Mouse (Mus musculus) gastrocnemius, adult 2 months (tissue): ENCODE results near the gene Dimt1. TPM values are rescaled to one million over a fixed set of nuclear protein-coding genes. Genes with fewer than 3 reads are reported as not detected.
"Not testable (repeated sequence)": the region's sequence is repeated elsewhere in the genome, so short reads cannot be mapped to it uniquely, and the experiment has no call there.

Experiments
- DNase-seq: peaks from one replicate; pipeline ENCODE4 v3.0.0; 2022
- H3K27ac ChIP-seq: fragments of 200-600 bp; 2 replicates; pipeline ENCODE4 v1.8.1; 2022; ENCODE audit warnings: mild to moderate bottlenecking
- H3K4me3 ChIP-seq: fragments of 200-600 bp; 2 replicates; pipeline ENCODE4 v1.8.1; 2022; ENCODE audit warnings: mild to moderate bottlenecking, moderate library complexity
- CTCF ChIP-seq: fragments of 200-600 bp; IDR thresholded peaks from 2 replicates; pipeline ENCODE4 v1.8.1; 2022; ENCODE audit warnings: antibody characterized with exemption, mild to moderate bottlenecking, moderate library complexity
- intact Hi-C: fragments of 180-260 bp; cut with DNase I; formaldehyde crosslinking; loops from one replicate; pipeline ENCODE4 v1.15.1; 2025
- long read RNA-seq, 2 experiments: library from polyadenylated mRNA; stranded (forward); transcript quantifications; one replicate each; pipeline ENCODE4 v2.0.0; 2021
- total RNA-seq, 2 experiments: library from RNA; stranded (reverse); gene quantifications; 2 replicates each; pipeline ENCODE4 v1.2.3; 2021

Gene Dimt1
- total RNA-seq: 1 to 10 TPM; 6.3 to 6.9 TPM
- long read RNA-seq, experiment 1, transcript Dimt1-201 (12 exons, 2,051 nt): major isoform, 6 of 7 reads
- long read RNA-seq, experiment 1, partial matches to known transcripts: 0 of 7 reads
- long read RNA-seq, experiment 1, other reads (novel, unspliced or antisense): 1 of 7 reads
- long read RNA-seq, experiment 2, transcript Dimt1-201 (12 exons, 2,051 nt): major isoform, 8 of 10 reads
- long read RNA-seq, experiment 2, partial matches to known transcripts: 1 of 10 reads
- long read RNA-seq, experiment 2, other reads (novel, unspliced or antisense): 1 of 10 reads

DNA sequence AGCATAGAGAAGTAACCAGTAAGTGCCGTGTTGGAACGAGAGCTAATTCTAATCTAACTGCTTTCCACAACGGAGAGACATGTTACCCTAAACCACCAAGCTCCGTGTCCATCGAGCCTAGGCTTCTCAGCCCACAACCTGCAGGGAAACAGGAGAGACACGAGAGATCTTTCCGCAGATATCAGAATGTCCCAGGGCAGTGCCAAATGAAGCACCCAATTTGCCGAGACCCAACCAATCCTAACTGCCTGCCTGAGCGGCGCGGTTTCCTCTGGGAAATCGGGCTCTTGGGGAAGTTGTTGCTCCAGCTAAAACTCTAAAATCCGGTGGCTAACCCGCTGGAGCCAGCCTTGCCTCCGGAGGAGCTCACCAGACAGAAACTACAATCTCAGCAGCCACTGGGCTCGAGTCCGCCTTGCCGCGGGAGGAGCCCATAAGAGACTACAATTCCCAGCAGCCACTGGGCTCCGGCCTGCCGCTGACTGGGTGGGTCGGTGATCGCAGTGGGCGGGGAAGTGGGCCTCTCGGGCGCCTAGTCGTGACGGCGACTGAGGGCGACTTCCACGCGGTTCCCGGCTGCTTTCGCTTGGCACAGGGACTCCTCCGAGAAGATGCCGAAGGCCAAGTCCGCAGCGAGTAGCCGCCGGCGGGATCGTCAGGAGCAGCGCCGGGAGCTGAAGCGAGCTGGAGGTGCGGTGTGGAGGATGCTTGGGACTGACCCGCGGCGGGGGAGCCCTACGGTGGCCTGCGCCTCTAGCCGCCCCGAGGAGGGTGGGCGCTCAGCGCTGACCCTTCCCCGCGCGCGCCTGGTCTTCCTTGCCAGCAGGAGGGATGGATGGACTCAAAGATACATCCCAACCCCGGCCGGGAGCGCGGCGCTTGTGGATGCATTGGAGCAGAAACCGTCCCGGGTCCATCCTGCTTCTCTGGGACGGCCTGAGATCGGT lies at the start of gene Dimt1:
Dimt1 (plus strand) TSS at position 534 of the 947 bp plus-strand sequence.
- TF ChIP-seq CTCF: no peak
- DNase-seq: peak; percentile 97
- intact Hi-C loops: loop anchor here (2.0 kb wide), 2 partner anchors 74 to 154 kb away; no protein-coding TSS in a partner anchor

GRCm38 (mm10) chr13:106904637-106905036 lies 42.3 kb upstream of the Dimt1 start:
- intact Hi-C loops: no loop called here
- H3K27ac ChIP-seq: no peak overlapping the region
- no peak overlapping the region for H3K4me3 ChIP-seq
- TF ChIP-seq CTCF: no peak
- DNase-seq: no peak

More for the DNA sequence above, at the start of gene Dimt1:
- peak within 1 kb of the TSS; percentile 93 for H3K27ac ChIP-seq
- peak within 1 kb of the TSS; percentile 91 for H3K4me3 ChIP-seq

DNA sequence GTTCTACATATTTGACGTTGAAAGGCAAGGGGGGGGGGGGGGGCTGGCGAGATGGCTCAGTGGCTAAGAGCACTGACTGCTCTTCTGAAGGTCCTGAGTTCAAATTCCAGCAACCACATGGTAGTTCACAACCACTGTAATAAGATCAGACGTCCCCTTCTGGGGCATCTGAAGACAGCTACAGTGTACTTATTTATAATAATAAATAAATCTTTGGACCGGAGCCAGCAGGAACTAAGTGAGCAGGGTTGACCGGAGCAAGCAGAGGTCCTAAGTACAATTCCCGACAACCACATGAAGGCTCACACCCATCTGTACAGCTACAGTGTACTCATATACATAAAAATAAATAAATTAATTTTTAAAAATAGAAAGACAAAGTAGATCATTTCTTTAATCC lies 41.8 kb upstream of the Dimt1 start:
- intact Hi-C loops, H3K4me3 ChIP-seq, H3K27ac ChIP-seq, DNase-seq: not testable (repeated sequence)

DNA sequence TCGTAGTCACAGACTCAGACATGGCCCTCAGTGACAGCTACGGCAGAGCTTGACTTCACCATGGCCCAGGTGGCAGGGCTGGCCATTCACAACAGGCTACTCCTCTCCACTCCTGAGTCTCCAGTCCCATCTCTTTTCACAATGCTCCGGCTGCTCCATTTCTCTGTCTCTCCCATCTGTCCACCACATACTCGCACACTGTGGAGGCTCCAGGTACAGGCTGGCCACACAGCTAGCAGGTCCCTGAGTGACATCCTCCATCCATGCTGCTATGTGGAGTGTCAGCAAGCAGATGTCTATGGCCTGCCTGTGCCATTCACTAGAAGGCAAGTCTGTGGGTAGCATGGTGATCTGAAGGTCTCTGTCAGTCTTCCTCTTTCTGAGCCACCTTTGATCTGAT lies 39.7 kb upstream of the Dimt1 start:
- Histone ChIP-seq H3K4me3 (no peak overlapping the region), H3K27ac (no peak overlapping the region)
- intact Hi-C loops: no loop called here
- DNase-seq: no peak
- TF ChIP-seq CTCF: no peak

- no peak overlapping the region for H3K27ac ChIP-seq
- intact Hi-C loops: no loop called here
- no peak for DNase-seq
- no peak for TF ChIP-seq CTCF
- H3K4me3 ChIP-seq: no peak overlapping the region
Observed at GRCm38 (mm10) chr13:106910096-106910495, 36.8 kb upstream of the Dimt1 start.

- TF ChIP-seq CTCF: no peak
- Histone ChIP-seq H3K4me3 (no peak overlapping the region), H3K27ac (no peak overlapping the region)
- intact Hi-C loops: no loop called here
- DNase-seq: no peak
Observed at GRCm38 (mm10) chr13:106913125-106913736, 33.7 kb upstream of the Dimt1 start.

DNA sequence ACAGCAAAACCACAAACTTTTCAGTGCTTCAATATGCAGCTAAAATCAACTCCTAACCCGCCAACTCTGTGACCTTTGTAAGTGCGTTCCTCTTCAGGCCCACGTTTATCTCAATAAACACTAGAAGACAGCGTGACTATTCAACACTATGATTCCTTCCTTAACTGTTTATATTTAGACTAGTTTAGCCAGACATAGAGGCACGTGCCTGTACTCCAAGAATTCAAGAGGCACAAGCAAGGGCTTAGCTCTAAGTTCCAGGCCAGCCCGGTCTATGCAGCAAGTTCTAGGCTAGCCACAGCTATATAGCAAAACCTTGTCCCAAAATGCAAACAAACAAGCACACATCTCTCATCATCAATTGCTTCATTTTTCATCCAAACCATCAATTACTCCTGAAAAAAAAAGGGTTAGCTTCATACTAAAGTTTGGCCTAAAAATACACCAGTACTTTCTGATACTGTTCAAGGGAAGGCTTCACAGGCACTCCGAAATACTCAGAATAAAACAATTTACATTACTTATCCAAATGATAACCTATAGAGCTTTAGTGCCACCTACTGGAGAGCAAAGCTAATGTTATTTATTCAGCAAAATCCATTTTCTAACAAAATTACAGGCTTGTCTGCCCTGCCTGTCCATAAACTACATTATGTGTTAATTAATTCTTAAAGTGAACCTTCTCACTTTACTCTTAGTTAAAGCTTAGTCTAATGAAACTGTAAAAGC lies 28.4 kb upstream of the Dimt1 start:
- no peak overlapping the region for H3K27ac ChIP-seq
- no peak for DNase-seq
- peak; percentile 70 for TF ChIP-seq CTCF

DNA sequence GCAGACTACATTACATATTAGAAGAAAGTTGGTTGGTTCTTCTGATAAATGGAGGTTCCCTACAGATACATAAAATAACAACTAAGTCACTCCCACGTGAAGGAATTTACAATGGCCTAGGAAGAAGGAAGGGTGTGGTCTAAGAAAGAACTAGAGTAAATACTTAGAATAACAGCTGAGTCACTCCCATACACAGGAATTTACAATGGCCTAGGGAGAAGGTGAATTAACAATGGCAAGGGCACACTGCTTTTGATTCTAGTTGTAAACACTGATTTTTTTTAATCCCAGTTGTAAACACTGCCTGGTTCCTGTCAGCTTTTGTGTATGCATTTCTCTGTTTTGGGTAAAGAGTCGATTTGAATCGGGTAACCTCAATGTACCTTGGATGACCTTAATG lies 21.0 kb upstream of the Dimt1 start:
- H3K27ac ChIP-seq, DNase-seq, intact Hi-C loops, H3K4me3 ChIP-seq: not testable (repeated sequence)

More for the DNA sequence above, 28.4 kb upstream of the Dimt1 start:
- intact Hi-C loops: no loop called here
- H3K4me3 ChIP-seq: no peak overlapping the region

DNA sequence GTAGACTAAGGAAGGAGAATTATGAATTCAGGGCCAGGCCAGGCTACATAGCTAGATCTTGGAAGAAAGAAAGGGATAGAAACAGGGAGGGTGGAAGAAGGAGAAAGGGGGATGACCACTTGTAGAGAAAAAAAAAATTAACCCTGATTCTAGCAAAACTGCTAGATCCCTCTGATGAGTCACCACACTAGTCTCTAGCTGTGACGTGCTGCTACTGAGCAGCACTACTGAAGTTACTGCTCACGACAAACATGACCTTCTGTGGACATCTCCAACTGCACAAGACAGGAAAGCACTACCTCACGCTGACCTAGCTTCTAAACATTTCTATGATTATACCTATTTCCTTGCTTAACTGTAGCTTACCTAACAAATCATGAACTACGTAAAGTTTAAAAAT lies 18.6 kb upstream of the Dimt1 start:
- intact Hi-C loops: no loop called here
- Histone ChIP-seq H3K4me3 (no peak overlapping the region), H3K27ac (no peak overlapping the region)
- no peak for TF ChIP-seq CTCF
- no peak for DNase-seq

GRCm38 (mm10) chr13:106929201-106929600 lies 17.7 kb upstream of the Dimt1 start:
- no peak for TF ChIP-seq CTCF
- peak; percentile 26 for DNase-seq

GRCm38 (mm10) chr13:106935871-106936255 lies 11.1 kb upstream of the Dimt1 start:
- no peak overlapping the region for H3K27ac ChIP-seq
- H3K4me3 ChIP-seq: peak overlapping the region; percentile 86
- intact Hi-C loops: no loop called here
- TF ChIP-seq CTCF: no peak
- no peak for DNase-seq

More at GRCm38 (mm10) chr13:106929201-106929600, 17.7 kb upstream of the Dimt1 start:
- intact Hi-C loops: no loop called here
- Histone ChIP-seq H3K4me3 (no peak overlapping the region), H3K27ac (no peak overlapping the region)
